Mouse (Mus musculus) forebrain, embryonic 14.5 days (tissue): ENCODE results near the gene Vps8. TPM values are rescaled to one million over a fixed set of nuclear protein-coding genes. Genes with fewer than 3 reads are reported as not detected.

Source experiments
- ATAC-seq: fragments of 200-750 bp; cut with Nextera tagmentation; 2 replicates; pipeline ENCODE4 v1.8.0; 2017; ENCODE audit warnings: mild to moderate bottlenecking, moderate library complexity
- DNase-seq: peaks from one replicate; pipeline ENCODE4 v3.0.0-alpha.2; 2015; ENCODE audit warnings: low spot score
- H3K27ac ChIP-seq: fragments of 300-500 bp; sonication (generic); 2 replicates; pipeline ENCODE4 v1.5.1; 2014; ENCODE audit warnings: low read depth, mild to moderate bottlenecking, control low read depth, low read length, moderate library complexity
- H3K27me3 ChIP-seq: fragments of 300-500 bp; sonication (generic); replicated peaks from 2 replicates; pipeline ENCODE4 v1.6.1; 2014; ENCODE audit warnings: low read length, control low read depth, mixed read lengths; ENCODE audit not compliant: control insufficient read depth, insufficient read depth
- H3K36me3 ChIP-seq: fragments of 300-500 bp; sonication (generic); 2 replicates; pipeline ENCODE4 v1.6.1; 2014; ENCODE audit warnings: low read length, control low read depth; ENCODE audit not compliant: control insufficient read depth, insufficient read depth
- H3K4me1 ChIP-seq: fragments of 300-500 bp; sonication (generic); 2 replicates; pipeline ENCODE4 v1.6.1; 2014; ENCODE audit warnings: antibody characterized with exemption, low read length, control low read depth; ENCODE audit not compliant: control insufficient read depth, insufficient read depth
- H3K4me2 ChIP-seq: fragments of 300-500 bp; sonication (generic); 2 replicates; pipeline ENCODE4 v1.6.1; 2014; ENCODE audit warnings: mild to moderate bottlenecking, control low read depth, low read length
- H3K4me3 ChIP-seq: fragments of 300-500 bp; sonication (generic); 2 replicates; pipeline ENCODE4 v1.5.1; 2014; ENCODE audit warnings: low read depth, low read length, control low read depth
- H3K9ac ChIP-seq: fragments of 300-500 bp; sonication (generic); 2 replicates; pipeline ENCODE4 v1.6.1; 2014; ENCODE audit warnings: mild to moderate bottlenecking, low read length, control low read depth, moderate library complexity
- H3K9me3 ChIP-seq: fragments of 300-500 bp; sonication (generic); replicated peaks from 2 replicates; pipeline ENCODE4 v1.6.1; 2016; ENCODE audit warnings: low read length, control low read depth, mixed read lengths; ENCODE audit not compliant: control insufficient read depth
- WGBS: fragments of 180-500 bp; shearing (Covaris S2); extraction: QIAGEN DNeasy Blood & Tissue Kit; methylation state at CpG from one replicate; pipeline ENCODE4 v1.1.7; 2014; 5-methylcytosine and 5-hydroxymethylcytosine counted together
- polyA plus RNA-seq: library from polyadenylated mRNA; unstranded; fragments of >200 nt; fragmentation: Nextera tagmentation; extraction: Ambion mirVana; gene quantifications from 2 replicates; pipeline ENCODE4 v1.2.1, GENCODE M21; 2014

Vps8 gene
- polyA plus RNA-seq, 1 experiment from 2014 or later, result 33.0 TPM

- Histone ChIP-seq H3K27me3 (no peaks in the 10 kb centered on the region), H3K9ac (no peak overlapping the region), H3K9me3 (no peaks in the 10 kb centered on the region), H3K4me3 (no peak overlapping the region), H3K4me2 (no peak overlapping the region), H3K4me1 (no peaks in the 10 kb centered on the region), H3K36me3 (peaks cover 14% of the 10 kb centered on the region; the same call in 1 of the 2 replicates), H3K27ac (no peak overlapping the region)
- no peak for DNase-seq
- ATAC-seq, result no peak
- WGBS, result 80% methylated on average over 3 of the region's 3 CpGs
Measured at GRCm38 (mm10) chr16:21641944-21642343, 219.0 kb downstream of the Vps8 start.

- Histone ChIP-seq H3K27me3 (no peaks in the 10 kb centered on the region), H3K9ac (no peak overlapping the region), H3K4me1 (no peaks in the 10 kb centered on the region), H3K4me3 (no peak overlapping the region), H3K4me2 (no peak overlapping the region), H3K27ac (no peak overlapping the region), H3K36me3 (peaks cover 17% of the 10 kb centered on the region; the same call in 1 of the 2 replicates), H3K9me3 (no peaks in the 10 kb centered on the region)
- DNase-seq (no peak), ATAC-seq (no peak)
- 96% methylated on average over 5 of the region's 5 CpGs for WGBS
Measured at GRCm38 (mm10) chr16:21642906-21643305, 220.0 kb downstream of the Vps8 start.

DNA sequence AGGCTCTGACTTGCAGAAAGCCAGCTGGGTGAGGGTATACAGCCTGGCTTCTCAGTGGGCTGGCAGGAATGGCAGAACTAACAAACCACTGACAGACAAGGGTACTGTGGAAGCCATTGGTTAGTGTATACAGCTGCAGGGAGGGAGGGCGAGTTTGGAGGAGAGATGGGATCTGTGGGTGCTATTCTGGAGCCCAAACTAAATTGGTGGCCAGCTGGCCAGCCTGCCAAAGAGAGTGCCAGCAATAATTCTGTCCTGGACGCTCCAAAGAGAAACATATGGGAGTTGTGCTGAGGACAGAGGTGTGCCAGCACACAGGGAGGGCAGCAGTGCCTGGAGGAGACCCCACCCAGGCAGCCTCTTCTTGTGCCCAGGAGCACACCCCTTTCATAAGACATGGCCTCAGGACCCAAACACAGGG lies 220.7 kb downstream of the Vps8 start:
- DNase-seq (no peak), ATAC-seq (peak; percentile 32; the same call in 1 of the 2 replicates)
- H3K27me3 ChIP-seq, result no peaks in the 10 kb centered on the region
- 73% methylated on average over 2 of the region's 2 CpGs for WGBS
- H3K4me2 ChIP-seq, result no peak overlapping the region
- peaks cover 17% of the 10 kb centered on the region; the same call in 1 of the 2 replicates for H3K36me3 ChIP-seq
- peak overlapping the region; percentile 46; the same call in 1 of the 2 replicates for H3K27ac ChIP-seq
- no peak overlapping the region for H3K9ac ChIP-seq
- no peak overlapping the region for H3K4me3 ChIP-seq
- H3K4me1 ChIP-seq, result no peaks in the 10 kb centered on the region
- no peaks in the 10 kb centered on the region for H3K9me3 ChIP-seq

DNA sequence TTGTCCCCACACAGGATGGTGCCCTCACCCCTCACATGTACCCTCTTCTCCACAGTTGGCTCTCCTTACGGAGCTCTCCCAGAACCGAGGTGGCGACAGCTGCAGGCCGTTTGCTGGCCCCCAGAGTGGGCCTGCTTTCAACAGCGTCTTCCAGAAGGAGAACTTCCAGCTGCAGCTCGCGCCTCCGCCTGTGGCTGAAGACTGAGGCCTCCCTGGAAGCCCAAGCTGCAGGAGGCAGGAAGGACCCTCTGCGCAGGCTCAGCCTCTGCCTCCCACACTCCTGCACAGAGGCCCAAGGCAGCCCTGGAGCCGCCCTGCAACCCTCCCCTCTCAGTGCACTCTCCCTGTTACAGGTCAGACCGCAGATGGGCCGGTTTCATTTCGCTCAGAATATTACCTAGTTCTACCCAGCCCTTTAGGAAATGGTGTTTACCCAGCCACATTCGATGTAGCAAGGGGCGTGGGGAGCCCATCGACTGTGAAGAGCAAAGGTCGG lies 221.2 kb downstream of the Vps8 start:
- H3K36me3 ChIP-seq, result peaks cover 17% of the 10 kb centered on the region; the same call in 1 of the 2 replicates
- H3K4me3 ChIP-seq, result no peak overlapping the region
- H3K9me3 ChIP-seq, result no peaks in the 10 kb centered on the region
- no peak overlapping the region for H3K9ac ChIP-seq
- ATAC-seq (0 out of 2 replicates have a peak, but pooled peaks have one; percentile 46), DNase-seq (no peak)
- H3K4me2 ChIP-seq, result no peak overlapping the region
- WGBS, result 62% methylated on average over 17 of the region's 17 CpGs
- H3K27ac ChIP-seq, result peak overlapping the region; percentile 46; the same call in 1 of the 2 replicates
- H3K27me3 ChIP-seq, result no peaks in the 10 kb centered on the region
- no peaks in the 10 kb centered on the region for H3K4me1 ChIP-seq

GRCm38 (mm10) chr16:21644574-21644973 lies 221.7 kb downstream of the Vps8 start:
- peaks cover 17% of the 10 kb centered on the region; the same call in 1 of the 2 replicates for H3K36me3 ChIP-seq
- no peak overlapping the region for H3K9ac ChIP-seq
- no peaks in the 10 kb centered on the region for H3K9me3 ChIP-seq
- ATAC-seq (no peak), DNase-seq (no peak)
- no peaks in the 10 kb centered on the region for H3K4me1 ChIP-seq
- H3K27ac ChIP-seq, result peak overlapping the region; percentile 46; the same call in 1 of the 2 replicates
- no peak overlapping the region for H3K4me3 ChIP-seq
- no peak overlapping the region for H3K4me2 ChIP-seq
- 80% methylated on average over 3 of the region's 3 CpGs for WGBS
- no peaks in the 10 kb centered on the region for H3K27me3 ChIP-seq

DNA sequence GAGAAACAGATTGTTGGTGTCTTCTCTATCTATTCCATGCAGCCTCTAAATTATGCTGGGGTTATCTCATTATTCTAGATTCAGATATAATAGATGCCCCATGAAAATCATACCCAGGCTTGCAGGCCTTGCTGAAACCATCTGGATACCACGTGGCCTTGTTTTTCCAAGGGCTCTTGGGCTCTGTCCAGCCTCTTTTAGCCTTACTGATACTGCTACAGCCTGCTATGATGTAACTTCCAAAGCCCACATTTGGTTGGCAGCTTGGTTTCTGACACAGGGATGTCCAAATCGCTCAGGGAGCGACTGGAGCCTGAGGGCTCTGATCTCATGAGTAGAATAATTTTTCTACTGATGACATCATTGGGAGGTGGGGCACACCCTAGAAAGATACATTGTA lies 223.0 kb downstream of the Vps8 start:
- no peak for ATAC-seq
- H3K4me2 ChIP-seq, result no peak overlapping the region
- no peak overlapping the region for H3K4me3 ChIP-seq
- H3K9me3 ChIP-seq, result no peaks in the 10 kb centered on the region
- no peak for DNase-seq
- H3K36me3 ChIP-seq, result peaks cover 17% of the 10 kb centered on the region; the same call in 1 of the 2 replicates
- H3K27me3 ChIP-seq, result no peaks in the 10 kb centered on the region
- no peaks in the 10 kb centered on the region for H3K4me1 ChIP-seq
- H3K9ac ChIP-seq, result no peak overlapping the region
- no peak overlapping the region for H3K27ac ChIP-seq
- WGBS, result 84% methylated on average over 3 of the region's 3 CpGs

GRCm38 (mm10) chr16:21646496-21646895 lies 223.6 kb downstream of the Vps8 start:
- Histone ChIP-seq H3K27ac (no peak overlapping the region; the same call in 1 of the 2 replicates), H3K27me3 (no peaks in the 10 kb centered on the region), H3K4me3 (no peak overlapping the region), H3K9me3 (no peaks in the 10 kb centered on the region), H3K36me3 (peaks cover 14% of the 10 kb centered on the region; the same call in 1 of the 2 replicates), H3K4me2 (no peak overlapping the region), H3K4me1 (no peaks in the 10 kb centered on the region), H3K9ac (no peak overlapping the region)
- 82% methylated on average over 3 of the region's 3 CpGs for WGBS
- ATAC-seq (no peak), DNase-seq (no peak)

DNA sequence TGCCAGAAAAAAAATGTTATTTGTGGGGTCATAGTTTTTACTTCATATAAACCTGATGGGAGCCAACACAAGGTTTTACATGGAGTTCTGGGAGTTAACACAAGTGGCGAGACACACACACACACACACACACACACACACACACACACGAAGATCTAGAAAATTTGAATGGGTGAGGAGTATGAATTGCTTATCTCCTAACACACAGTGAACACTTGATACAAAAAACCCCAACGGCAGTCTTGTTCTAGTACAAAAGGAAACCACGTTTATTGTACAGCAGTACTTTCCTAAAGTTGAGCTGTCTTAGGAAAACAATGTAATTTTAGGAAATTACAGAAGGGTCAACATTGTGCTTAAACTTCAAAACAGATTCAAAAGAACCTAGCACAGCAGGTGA lies 225.9 kb downstream of the Vps8 start:
- Histone ChIP-seq H3K36me3 (peaks cover 11% of the 10 kb centered on the region; the same call in 1 of the 2 replicates), H3K27me3 (no peaks in the 10 kb centered on the region), H3K4me3 (no peak overlapping the region), H3K9me3 (no peaks in the 10 kb centered on the region), H3K9ac (no peak overlapping the region), H3K4me1 (no peaks in the 10 kb centered on the region), H3K4me2 (no peak overlapping the region), H3K27ac (no peak overlapping the region)
- ATAC-seq (no peak), DNase-seq (no peak)
- WGBS, result 80% methylated on average over 4 of the region's 4 CpGs

DNA sequence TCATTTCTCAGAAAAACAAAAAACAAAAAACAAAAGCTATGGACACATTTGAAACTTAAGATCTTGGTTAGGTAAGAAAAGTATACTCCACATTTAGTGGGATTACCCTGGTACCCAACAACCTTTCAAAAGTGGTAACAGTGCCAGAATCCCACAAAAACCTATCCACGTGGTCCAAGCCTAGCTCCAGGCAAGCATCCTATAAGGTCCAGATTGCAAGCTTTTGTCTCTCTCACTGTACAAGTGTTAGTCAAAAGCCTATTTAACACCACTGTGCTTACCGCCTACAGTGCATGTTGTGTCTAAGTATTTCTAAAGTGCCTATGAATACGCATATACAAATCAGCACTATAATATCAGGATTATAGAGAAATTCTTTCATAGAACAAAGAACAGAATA lies 227.4 kb downstream of the Vps8 start:
- whole genome bisulfite sequencing, result 50% methylated on average over 3 of the region's 3 CpGs
- peaks cover 2% of the 10 kb centered on the region for H3K4me1 ChIP-seq
- no peak overlapping the region for H3K27ac ChIP-seq
- H3K4me3 ChIP-seq, result no peak overlapping the region
- no peak overlapping the region for H3K4me2 ChIP-seq
- DNase-seq (peak; percentile 47), ATAC-seq (peak; percentile 38; the same call in 1 of the 2 replicates)
- peaks cover 11% of the 10 kb centered on the region; the same call in 1 of the 2 replicates for H3K36me3 ChIP-seq
- H3K9ac ChIP-seq, result no peak overlapping the region
- no peaks in the 10 kb centered on the region for H3K27me3 ChIP-seq
- no peaks in the 10 kb centered on the region for H3K9me3 ChIP-seq
